Mouse (Mus musculus): ENCODE measurements around the gene Dagla. TPM values are rescaled to one million over a fixed set of nuclear protein-coding genes. Genes with fewer than 3 reads are reported as not detected.
A peak's percentile ranks its signal among the peaks of the same experiment; 100 is the strongest.

Dagla gene
- total RNA-seq, 1 experiment from 2014 or later = not detected

DNA sequence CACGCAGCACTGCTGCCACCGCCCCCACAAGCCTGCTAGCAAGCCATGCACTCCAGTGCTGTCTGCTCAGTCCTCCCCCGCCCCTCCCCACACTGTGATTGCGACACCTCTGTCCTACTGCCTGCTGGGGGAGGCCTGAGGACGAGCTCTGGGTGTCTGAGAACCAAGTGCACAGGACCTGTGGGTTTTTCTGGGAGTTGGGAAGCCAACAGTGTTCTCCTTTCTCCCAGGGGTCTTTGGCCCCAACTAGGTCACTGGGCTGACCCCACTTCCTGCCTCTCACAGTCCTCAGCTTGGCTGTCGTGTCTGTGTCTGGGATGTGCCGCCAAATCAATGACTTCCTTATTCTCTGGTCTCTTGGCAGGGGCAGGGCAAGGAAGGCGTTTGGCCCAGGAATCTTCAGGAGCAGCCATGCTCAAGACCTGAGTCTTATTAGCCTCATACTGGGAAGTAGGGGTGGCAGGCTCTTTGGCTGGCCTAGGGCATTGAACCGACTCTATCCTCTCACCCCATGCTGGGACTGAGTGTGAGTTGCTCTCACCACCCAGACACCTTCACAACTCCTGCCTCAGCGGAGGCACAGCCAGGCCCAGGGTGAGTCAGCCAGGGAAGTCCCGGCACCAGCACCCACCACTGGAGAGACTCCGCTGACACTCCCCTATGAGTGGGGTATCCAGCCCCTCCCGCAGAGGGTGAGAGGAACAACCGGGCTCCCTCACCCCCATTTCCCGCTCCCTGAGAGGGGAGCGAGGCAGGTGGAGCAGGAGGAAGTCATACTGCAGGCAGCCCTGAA is 14.3 kb downstream of the Dagla start:
- peak; percentile 32; the same call in 1 of the 2 replicates for ATAC-seq (replicated peaks; ENCODE audit: insufficient number of reproducible peaks, low FRiP score, low TSS enrichment, poor library complexity, severe bottlenecking)

DNA sequence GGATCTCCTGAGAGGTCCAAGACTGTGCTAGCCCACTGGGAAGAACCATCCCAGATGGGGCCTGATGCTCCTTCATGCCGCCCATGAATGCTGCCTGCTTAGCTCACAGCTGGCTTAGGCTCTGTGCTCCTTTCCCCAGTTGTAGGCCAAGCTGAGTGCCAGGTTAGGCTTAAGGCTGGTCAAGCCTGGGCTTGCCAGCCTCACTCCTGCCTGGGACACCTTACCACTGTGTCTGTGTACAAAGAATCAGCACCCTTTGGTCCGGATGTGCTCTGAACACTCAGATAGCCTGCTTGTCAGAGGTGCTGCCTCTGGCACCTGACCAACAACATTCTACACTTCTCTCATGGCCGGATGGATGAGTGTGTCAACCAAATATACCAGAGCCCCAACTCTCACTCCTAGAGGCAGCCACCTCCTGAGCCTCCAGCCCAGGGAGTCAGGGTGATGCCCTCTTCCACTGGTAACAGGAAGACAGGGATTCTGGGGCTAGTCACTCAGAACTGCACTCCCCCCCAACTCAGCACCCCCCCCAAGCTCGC is 15.0 kb downstream of the Dagla start:
- ATAC-seq (replicated peaks; ENCODE audit: insufficient number of reproducible peaks, low FRiP score, low TSS enrichment, poor library complexity, severe bottlenecking) = no peak

DNA sequence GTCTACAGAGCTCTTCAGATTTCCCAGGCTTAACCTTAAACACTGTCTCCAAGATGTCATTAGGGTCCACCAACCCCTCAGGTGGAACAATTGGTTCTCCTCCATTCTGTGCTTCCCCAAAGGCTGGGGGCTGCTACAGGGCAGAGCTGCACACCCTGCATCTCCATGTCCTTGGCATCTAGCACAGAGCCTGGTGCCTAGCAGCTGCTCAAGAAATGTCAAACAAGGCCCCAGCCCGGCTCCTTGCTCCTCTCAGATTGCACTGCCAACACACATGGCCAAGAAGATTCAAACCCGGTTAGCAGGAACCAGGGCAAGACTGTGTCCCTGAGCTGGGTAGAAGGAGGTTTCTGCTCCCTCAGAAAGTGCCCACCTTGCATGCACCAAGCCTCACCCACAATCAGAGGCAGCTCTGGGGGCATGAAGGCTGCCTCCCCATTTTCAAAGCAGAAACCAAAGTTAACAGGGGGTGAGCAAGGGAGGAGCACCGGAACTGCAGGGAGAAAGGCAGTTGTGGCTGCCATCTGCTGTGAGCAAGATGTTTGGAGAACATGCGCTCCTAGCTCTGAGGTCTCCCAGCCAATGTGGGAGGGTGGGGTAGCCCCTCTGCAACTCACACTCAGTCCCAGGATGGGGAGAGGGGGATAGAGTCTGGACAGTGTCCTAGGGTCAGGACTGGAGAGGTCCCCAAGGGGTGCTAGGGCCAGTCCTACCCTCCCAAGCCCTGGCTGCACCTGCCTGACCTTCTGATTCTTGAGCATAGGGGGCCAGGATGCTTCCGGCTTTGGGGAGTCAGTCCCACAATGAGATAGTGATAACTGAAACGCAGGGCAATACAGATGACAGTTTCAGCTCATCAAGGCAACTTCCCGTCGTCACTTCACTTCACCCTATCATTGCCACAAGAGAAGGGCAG is 16.3 kb downstream of the Dagla start:
- no peak for ATAC-seq (replicated peaks; ENCODE audit: insufficient number of reproducible peaks, low FRiP score, low TSS enrichment, poor library complexity, severe bottlenecking)

DNA sequence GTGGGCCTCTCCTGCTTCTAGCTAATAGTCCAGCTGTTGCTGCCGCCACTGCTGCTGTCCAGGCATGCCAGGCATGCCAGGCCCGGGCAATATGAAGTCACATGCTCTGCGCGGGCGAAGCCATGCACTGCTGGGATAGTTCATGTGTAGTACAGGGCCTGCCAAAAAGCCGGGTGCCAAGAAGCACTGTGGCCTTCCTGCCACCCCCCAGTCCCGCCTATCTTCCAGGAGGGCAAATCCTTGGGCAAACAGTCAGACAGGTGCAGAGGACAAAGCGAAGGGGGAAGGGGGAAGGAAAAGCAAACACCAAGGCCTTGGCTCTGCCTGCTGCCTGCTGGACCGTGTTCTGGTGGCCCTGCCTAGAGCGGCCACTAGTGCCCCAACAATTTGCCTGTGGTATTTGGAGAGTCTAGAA is 18.2 kb downstream of the Dagla start:
- no peak for ATAC-seq (replicated peaks; ENCODE audit: insufficient number of reproducible peaks, low FRiP score, low TSS enrichment, poor library complexity, severe bottlenecking)

DNA sequence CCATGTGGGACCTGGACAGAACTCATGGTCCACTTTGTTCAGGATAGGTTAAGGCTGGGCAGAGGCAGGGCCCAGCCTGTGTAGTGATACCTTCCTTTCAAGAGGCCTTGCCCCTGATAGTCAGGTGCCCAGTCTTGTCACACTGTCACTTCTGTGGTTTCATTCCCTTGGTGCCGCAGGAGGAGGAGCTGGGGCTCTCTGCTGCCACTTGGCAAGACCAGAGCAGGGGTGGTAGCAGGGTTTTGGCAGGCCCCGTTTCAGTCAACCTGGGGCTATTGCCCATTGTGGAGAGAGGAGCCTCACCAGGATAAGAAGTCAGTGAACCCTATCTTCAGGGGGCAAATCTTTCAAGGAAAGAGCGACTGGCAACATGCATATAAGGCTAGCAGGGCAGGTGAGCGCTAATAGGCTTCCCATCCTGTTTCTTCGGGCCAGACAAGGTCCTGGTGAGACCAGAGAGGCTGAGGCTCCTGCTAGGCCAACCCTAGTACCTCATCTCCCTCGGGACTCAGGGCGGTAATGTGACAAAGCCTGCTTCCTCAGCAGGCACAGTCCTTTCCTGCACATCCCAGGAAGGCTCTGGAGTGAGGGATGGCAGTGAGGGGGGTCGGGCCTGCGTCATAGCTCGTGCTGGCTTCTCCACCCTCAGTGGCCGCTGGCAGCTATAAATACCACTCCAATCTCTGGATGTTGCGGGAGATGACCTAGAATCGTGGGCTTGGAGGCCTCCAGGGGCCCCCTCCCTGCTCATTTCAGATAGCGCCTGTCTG is 23.7 kb downstream of the Dagla start:
- ATAC-seq (replicated peaks; ENCODE audit: insufficient number of reproducible peaks, low FRiP score, low TSS enrichment, poor library complexity, severe bottlenecking) = no peak

DNA sequence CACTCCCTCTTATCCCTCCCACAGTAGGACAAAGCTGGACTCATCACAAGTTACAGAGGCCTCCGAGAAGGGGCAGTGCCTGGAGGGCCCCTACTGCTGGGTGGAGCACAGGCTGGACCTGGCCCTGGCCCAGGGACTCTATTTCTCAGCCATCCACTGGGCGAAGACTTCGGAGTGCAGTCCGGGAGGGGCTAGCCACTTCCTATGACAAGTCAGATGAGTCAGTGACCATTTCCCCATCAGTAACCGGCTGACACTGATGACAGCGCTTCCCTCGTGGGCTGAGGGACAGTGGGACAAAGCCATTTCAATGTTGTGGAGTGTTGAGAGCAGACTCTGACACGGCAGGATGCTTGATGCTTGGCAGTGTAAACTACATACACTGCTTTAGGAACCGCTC is 25.0 kb downstream of the Dagla start:
- peak; percentile 87 for ATAC-seq (replicated peaks; ENCODE audit: insufficient number of reproducible peaks, low FRiP score, low TSS enrichment, poor library complexity, severe bottlenecking)

DNA sequence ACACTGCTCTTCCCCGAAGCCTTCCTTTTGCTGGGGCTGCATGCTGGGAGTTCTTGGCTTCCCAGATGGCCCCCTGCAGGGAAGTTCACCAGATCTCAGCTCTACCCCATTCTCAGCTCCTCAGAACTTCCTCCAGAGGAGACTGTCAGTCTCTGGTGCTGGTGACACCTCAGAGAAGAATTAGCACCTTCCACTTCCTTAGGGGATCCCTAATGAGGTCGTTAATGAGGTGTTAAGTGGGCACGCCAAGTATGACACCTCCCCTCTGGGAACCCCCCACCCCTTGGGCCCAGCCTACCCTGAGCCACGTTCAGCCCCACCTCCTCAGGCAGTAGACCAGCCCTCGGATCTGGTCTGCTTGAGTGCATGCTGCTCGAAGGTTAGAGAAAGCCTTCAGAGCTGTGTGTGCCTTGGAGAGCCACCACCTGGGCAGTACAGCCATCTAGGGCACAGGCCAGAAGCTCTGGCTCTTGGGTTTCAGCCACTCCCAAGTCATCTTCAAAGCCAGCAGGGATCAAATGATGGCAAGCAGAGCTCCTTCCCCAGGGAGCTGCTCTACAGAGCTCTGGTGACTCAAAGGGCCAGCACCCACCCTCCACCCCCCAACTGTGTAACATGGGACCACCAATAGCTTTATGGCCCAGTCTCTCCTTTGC is 25.9 kb downstream of the Dagla start:
- ATAC-seq (replicated peaks; ENCODE audit: insufficient number of reproducible peaks, low FRiP score, low TSS enrichment, poor library complexity, severe bottlenecking) = 0 out of 2 replicates have a peak, but pooled peaks have one; percentile 34

DNA sequence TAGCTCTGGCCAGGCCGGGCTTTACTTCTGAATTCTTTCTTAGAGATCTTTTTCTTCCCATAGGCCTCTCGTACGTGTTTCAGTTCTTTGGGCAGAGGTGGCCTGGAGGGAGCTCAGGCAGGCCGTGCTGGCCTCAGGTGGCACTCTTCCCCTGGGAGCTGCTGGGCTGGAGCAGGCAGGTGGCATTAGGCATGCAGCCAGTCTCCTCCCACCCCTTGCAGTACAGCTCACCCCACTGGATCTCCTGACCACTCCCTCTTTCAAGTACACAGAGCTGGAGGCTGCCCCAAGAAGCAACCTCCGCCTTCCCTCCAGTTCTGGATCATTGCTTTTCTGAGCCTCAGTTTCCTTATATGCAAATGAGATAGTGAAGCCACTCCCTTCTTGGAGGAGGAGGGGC is 26.9 kb downstream of the Dagla start:
- no peak for ATAC-seq (replicated peaks; ENCODE audit: insufficient number of reproducible peaks, low FRiP score, low TSS enrichment, poor library complexity, severe bottlenecking)

DNA sequence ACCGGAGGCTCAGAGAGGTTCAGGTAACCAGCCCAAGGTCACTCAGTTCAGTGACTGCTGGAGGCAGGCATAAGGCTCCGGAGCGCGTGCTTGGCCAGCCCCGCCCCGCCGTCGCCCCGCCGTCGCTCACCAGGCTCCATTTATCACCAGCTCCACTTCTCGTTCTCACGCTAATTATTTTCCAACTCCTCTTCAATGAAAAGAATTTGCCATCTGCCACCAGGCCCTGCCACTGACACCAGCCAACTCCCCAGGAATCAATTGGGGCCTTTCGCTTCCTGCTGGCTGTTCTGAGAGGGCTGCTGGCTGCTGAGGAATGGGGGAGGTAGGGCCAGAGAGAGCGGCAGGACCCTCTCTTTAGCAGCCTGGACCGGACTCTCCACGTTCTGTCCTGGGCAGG is 27.3 kb downstream of the Dagla start:
- no peak for ATAC-seq (replicated peaks; ENCODE audit: insufficient number of reproducible peaks, low FRiP score, low TSS enrichment, poor library complexity, severe bottlenecking)

DNA sequence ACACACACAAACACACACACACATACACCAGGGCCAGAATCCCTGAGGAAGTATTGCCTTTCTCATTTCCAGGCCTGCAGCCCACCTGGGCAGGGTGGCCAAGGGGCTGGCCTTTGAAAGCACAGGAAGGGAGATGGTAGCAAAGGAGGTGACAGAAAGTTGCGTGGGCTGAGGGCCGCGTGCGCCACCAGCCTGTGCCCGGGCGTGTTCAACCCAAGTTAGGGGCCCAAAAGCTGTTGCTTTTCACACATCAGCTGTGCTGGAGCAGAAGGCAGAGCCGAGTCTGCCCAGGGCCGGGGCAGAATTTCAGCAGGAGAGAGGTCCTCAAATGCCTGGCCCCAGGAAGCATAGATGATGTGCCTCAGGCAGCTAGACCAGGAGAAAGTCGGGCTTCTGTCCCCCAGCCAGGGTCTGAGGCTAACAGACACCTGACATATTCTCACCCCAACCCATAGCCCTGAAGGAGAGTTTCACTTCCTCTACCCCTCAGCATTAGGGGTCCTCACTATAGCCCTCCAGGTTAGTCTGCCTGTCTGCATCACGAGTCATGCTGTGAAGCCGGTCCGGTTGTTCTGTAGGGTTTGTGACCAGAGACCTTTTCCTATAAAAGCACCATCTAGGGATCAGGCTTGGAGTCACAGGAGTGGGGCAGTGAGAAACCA is 28.1 kb downstream of the Dagla start:
- no peak for ATAC-seq (replicated peaks; ENCODE audit: insufficient number of reproducible peaks, low FRiP score, low TSS enrichment, poor library complexity, severe bottlenecking)

DNA sequence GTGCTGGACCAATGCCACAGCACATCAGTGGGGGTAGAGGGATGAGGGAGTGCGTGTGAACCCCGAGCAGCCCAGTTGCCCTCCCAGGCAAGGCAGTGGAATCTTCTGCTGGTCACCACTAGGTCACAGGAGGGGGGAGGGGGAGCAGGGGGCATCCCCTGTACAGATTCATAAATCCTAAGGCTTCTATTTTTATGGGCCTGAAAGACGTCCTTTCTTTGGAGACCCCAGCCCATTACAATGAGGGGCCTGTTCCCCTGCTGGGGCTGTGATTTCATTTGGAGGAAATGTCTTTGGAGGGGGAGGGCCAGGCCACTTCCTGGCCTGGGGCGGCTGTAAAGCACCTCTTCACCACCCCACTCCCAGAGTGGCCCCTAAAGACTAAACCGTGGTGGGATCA is 30.6 kb downstream of the Dagla start:
- no peak for ATAC-seq (replicated peaks; ENCODE audit: insufficient number of reproducible peaks, low FRiP score, low TSS enrichment, poor library complexity, severe bottlenecking)

DNA sequence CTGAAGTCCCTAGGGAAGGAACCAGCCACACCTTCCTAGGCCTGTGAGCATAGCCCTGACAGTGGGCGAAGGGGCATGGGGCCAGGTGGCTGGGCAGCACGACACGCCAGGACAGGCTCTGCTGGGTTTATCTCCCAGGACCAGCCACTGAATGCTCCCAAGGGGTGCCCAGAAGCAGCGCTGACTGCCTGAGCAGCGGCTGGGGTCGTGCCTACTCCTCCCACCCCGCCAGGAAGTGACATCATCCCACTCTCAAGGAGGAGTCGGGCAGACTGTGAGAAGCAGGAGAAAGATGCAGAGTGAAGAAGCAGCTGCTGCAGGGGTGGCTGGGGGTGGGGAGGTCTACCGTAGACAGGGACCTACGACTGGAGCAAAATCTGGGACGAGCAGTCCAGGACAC is 31.9 kb downstream of the Dagla start:
- ATAC-seq (replicated peaks; ENCODE audit: insufficient number of reproducible peaks, low FRiP score, low TSS enrichment, poor library complexity, severe bottlenecking) = no peak

DNA sequence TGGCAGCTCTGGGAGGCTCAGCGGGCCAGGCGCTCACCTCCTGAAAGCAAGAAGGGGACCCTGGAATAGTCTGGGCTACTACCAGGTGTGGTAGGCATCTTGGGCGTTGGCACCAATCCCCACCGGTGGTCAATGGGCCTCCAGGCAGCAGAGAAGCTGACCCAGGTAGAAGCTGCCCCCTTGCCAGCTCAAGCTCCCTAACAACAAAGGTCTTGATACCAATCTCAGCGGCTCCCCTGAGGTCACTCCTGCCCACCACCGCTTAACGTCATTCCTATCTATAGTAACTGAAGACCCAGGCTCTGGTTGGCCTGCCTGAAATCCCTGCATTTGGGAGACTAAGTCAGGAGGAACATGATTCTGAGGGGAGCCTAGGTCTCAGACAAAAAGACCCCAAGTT is 33.1 kb downstream of the Dagla start:
- no peak for ATAC-seq (replicated peaks; ENCODE audit: insufficient number of reproducible peaks, low FRiP score, low TSS enrichment, poor library complexity, severe bottlenecking)

DNA sequence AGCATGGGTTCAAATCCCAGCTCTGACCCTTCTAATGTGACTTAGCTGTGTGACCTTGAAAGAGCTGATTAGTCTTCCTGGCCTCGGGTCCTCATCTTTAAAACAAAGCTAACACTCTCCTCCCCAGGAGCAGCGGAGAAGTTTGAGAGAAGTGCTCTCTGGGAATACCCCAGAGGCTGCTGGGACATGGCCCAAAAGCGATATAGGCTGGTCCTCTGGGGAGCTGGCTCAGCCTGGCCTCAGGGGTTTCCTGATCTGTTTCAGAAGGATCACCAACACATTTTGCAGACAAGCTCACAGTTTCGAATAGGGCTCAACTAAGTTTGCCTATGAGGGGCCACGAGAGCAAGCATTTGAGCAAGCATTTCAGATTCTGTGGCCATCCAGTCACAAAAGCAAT is 34.3 kb downstream of the Dagla start:
- no peak for ATAC-seq (replicated peaks; ENCODE audit: insufficient number of reproducible peaks, low FRiP score, low TSS enrichment, poor library complexity, severe bottlenecking)

DNA sequence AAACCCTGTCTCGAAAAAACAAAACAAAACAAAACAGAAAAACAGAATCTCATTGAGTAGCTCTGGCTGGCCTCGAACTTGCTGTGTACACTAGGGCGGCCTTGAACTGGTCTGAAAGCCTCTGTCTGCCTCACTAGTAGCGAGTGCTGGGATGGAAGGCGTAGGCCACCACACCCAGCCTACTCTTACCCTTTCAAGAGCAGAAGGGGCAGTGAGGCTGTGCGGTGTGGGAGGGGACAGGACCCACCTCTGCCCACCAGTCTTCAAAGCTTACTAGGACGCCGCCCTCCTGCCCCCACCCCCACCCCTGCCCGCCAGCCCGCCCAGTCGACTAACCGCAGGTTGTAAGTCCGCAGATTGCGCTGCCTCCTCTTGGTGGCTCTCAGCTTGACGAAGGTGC is 35.8 kb downstream of the Dagla start:
- no peak for ATAC-seq (replicated peaks; ENCODE audit: insufficient number of reproducible peaks, low FRiP score, low TSS enrichment, poor library complexity, severe bottlenecking)

DNA sequence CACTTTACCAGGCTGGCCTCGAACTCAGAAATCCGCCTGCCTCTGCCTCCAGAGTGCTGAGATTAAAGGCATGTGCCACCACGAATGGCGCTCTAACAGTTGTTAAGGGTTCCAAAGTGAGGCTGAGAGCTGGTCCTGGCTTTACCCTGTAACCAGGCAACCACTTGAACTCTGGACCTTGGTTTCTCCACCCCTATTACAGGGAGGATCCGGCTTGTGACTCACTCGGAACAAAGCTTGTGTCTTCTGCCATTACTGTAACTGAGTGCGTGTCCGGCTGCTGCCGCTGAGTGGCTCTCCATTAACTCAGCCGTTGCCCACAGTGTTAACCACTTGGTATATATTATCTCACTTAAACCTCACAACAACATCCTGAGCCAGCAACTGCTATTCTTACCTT is 36.7 kb downstream of the Dagla start:
- no peak for ATAC-seq (replicated peaks; ENCODE audit: insufficient number of reproducible peaks, low FRiP score, low TSS enrichment, poor library complexity, severe bottlenecking)

DNA sequence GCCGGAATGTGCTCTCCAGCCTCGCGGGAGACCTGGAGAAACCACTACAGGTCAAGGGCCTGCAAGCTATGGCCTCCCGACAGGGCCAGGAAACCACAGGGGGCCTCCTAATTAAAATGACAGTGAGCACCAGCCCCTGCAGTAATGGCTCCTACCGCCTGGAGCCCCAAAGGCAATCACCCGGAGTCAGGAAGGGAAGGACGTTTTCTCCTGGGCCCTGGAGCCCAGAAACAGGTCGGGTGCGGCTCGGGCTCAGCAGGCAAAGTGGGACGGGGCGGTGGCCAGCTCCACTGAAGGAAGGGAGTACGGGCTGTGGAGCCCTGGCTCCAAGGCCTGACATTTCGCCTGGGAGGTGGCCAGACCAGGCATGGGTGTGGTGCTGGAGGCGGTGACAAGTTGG is 37.6 kb downstream of the Dagla start:
- ATAC-seq (replicated peaks; ENCODE audit: insufficient number of reproducible peaks, low FRiP score, low TSS enrichment, poor library complexity, severe bottlenecking) = no peak

All from monocyte, adult 5-6 weeks (primary cell).